Mouse (Mus musculus): ENCODE results near the gene Olfr1019.

The Olfr1019 gene

DNA sequence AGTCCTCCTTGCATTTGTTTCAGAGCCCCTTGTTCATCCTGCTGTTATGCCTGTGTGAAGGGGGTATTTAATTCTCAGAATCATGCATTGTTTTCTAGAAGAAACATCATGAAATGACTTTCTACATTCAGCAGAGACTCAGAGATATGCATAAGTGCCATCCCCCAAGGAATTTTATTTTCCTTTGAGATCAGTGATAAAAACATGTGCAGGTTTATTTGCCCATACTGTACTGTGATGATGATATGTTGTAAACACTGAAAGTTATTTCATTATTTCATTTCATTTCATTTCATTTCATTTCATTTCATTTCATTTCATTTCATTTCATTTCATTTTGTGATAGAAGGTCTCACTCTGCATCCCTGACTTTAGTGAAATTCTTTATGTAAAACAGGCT, at the start of gene Olfr1019:
Olfr1019 (minus strand) TSS at position 101 of the 400 bp plus-strand sequence.
- no peak for DNase-seq (ENCODE audit: low read depth, low spot score)

GRCm38 (mm10) chr2:85885340-85885739, 40.1 kb upstream of the Olfr1019 start, which contains the start of gene Olfr1023:
Olfr1023 (plus strand) TSS chr2:85885640.
- DNase-seq (ENCODE audit: low read depth, low spot score) = no peak

DNA sequence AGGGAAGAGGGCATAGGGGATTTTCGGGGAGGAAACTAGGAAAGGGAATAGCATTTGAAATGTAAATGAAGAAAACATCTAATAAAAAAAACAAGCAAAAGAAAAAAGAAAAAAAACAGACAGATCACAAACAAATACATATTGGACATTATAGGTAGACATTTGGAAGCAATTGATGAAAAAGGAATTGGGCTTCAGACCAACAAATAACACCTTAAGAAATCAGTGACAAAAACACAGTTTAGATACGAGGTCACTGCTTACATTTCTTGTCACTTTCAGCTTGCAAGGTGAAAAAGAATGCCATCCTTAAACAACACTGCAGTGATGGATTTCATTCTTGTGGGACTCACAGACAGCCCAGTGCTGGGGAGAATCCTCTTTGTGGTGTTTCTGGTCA, 23.0 kb upstream of the Olfr1019 start, which contains the start of gene Olfr1022:
Olfr1022 (plus strand) TSS at position 301 of the 400 bp plus-strand sequence.
- DNase-seq (ENCODE audit: low read depth, low spot score) = no peak

DNA sequence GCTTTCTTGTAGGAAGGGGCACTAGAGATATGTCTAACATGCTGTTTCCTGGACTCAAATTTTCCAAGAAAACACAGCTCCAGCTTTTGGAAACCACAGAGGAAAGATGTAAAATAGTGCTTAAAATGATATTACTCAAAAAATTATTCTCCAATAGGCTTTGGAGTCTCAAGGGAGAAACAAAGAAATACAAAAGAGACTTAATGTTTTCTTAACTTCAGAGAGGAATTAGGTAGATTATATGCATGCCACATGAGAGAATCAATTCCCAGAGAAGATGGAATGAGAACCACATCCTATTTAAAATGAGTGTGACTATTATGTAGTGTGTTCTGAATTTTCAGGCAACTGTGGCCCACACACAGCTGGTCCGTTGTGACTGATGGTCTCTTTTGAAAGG, 1.4 kb upstream of the Olfr1019 start, which contains the start of gene Olfr1020:
Olfr1020 (plus strand) TSS at position 301 of the 400 bp plus-strand sequence.
- DNase-seq (ENCODE audit: low read depth, low spot score) = no peak

GRCm38 (mm10) chr2:85818179-85818578, 27.1 kb downstream of the Olfr1019 start, which contains the start of gene Olfr1018:
Olfr1018 (plus strand) TSS chr2:85818479.
- DNase-seq (ENCODE audit: low read depth, low spot score) = no peak

- no peak for DNase-seq (ENCODE audit: low read depth, low spot score)
These were observed 40.8 kb downstream of the Olfr1019 start for GRCm38 (mm10) chr2:85804501-85804900.

- no peak for DNase-seq (ENCODE audit: low read depth, low spot score)
These were observed 42.8 kb downstream of the Olfr1019 start, which contains the start of gene Olfr1016 for GRCm38 (mm10) chr2:85802444-85802843. Olfr1016 (minus strand) TSS chr2:85802544.

- DNase-seq (ENCODE audit: low read depth, low spot score) = no peak
These were observed 53.0 kb downstream of the Olfr1019 start for GRCm38 (mm10) chr2:85792331-85792730.

All from CD4-positive helper T cell, adult 2 months (primary cell).